Mouse (Mus musculus) ES-E14 (cell line): ENCODE data around the gene Tmem86b.

Source experiments
- CHD2 ChIP-seq: IDR thresholded peaks from 2 replicates; pipeline ENCODE4 v1.6.1; 2014; ENCODE audit warnings: mild to moderate bottlenecking, low read depth, low read length, inconsistent platforms
- HCFC1 ChIP-seq: IDR thresholded peaks from 2 replicates; pipeline ENCODE4 v1.6.1; 2012; ENCODE audit warnings: low read length, inconsistent platforms, borderline replicate concordance; ENCODE audit not compliant: insufficient read depth
- MAFK ChIP-seq: IDR thresholded peaks from 2 replicates; pipeline ENCODE4 v1.6.1; 2014; ENCODE audit warnings: mild to moderate bottlenecking, low read depth, low read length, inconsistent platforms; ENCODE audit not compliant: insufficient read depth

- no peak for TF ChIP-seq HCFC1
- TF ChIP-seq MAFK, result no peak
- TF ChIP-seq CHD2, result no peak
Observed at GRCm38 (mm10) chr7:4675200-4675599, 44.0 kb upstream of the Tmem86b start.
